Mouse (Mus musculus): ENCODE measurements around the gene Popdc2. TPM values are rescaled to one million over a fixed set of nuclear protein-coding genes. Genes with fewer than 3 reads are reported as not detected.

The Popdc2 gene
- polyA plus RNA-seq, 1 experiment, result 0.81 TPM

DNA sequence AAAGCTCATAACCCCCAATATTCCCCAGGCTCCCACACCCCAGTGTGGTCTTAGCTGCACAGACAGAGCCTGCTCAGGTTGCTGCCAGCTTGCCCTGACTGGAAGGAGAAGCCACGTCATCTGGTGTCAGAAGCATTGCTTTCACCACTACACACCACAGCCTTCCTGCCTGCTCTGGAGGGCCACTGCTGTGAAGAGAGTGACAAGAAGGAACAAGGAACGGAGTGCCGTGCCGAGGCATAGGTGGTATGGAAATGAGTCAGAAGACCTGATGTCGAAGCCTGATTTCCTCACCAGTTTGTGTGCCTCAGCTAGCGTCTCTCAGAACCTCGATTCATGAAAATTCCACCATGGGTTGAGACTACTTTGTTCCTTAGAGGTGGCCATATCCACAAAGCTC, 41.6 kb downstream of the Popdc2 start:
- Histone ChIP-seq H3K27ac (ENCODE audit: insufficient read depth, low read length) (no peak overlapping the region), H3K4me1 (ENCODE audit: control insufficient read depth, insufficient read depth, low read length) (0 out of 2 replicates have a peak, but pooled peaks cover 2% of the 10 kb centered on the region), H3K4me3 (ENCODE audit: insufficient read depth, low read length) (no peak overlapping the region)
- TF ChIP-seq CTCF (IDR thresholded peaks at IDR 0.05; ENCODE audit: extremely low read depth, insufficient read depth, low read length) (no peak), POLR2A (IDR thresholded peaks at IDR 0.05; ENCODE audit: extremely low read depth, insufficient read depth, low read length) (no peak)

DNA sequence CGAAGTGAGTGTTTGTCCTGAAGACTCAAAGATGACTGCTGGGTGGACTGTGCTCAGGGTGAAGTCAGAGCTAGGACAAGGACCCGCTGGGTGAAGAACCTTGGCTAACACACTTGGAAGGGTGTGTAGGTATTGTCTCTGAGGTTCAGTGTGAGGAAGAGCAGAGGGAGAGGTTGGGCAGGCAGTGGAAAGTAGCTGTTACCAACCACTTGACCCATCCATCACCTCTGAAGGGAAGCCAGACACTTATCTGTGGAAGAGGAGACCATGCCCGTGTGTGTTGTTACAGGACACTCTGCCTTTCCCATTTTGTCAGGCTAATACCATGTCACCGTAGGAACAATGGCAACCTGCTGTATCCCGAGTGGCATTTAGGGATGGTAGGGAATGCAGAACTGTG, 44.3 kb downstream of the Popdc2 start:
- TF ChIP-seq CTCF (IDR thresholded peaks at IDR 0.05; ENCODE audit: extremely low read depth, insufficient read depth, low read length) (no peak), POLR2A (IDR thresholded peaks at IDR 0.05; ENCODE audit: extremely low read depth, insufficient read depth, low read length) (no peak)
- Histone ChIP-seq H3K27ac (ENCODE audit: insufficient read depth, low read length) (no peak overlapping the region), H3K4me3 (ENCODE audit: insufficient read depth, low read length) (no peak overlapping the region), H3K4me1 (ENCODE audit: control insufficient read depth, insufficient read depth, low read length) (no peaks in the 10 kb centered on the region)

DNA sequence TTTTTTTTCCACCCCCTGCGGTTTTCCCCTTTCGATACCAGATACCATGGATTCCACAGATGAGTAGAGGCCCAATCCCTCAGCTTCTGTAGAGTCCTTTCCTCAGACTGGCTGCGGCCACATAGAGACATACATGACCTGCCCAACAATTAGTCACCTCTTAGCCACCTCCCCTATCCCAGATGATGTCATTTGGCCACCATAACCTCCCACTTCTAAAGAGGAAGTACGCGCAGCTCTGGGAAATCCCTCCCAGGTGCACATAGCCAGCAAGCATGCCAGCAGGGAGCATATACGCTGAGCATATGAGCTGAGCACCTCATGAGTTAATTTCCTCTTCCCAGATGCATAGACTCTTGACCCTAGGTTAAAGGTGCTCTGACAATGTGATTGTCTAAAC, 44.7 kb downstream of the Popdc2 start:
- Histone ChIP-seq H3K27ac (ENCODE audit: insufficient read depth, low read length) (no peak overlapping the region), H3K4me1 (ENCODE audit: control insufficient read depth, insufficient read depth, low read length) (no peaks in the 10 kb centered on the region), H3K4me3 (ENCODE audit: insufficient read depth, low read length) (no peak overlapping the region)
- TF ChIP-seq POLR2A (IDR thresholded peaks at IDR 0.05; ENCODE audit: extremely low read depth, insufficient read depth, low read length), result no peak
- no peak for TF ChIP-seq CTCF (IDR thresholded peaks at IDR 0.05; ENCODE audit: extremely low read depth, insufficient read depth, low read length)

DNA sequence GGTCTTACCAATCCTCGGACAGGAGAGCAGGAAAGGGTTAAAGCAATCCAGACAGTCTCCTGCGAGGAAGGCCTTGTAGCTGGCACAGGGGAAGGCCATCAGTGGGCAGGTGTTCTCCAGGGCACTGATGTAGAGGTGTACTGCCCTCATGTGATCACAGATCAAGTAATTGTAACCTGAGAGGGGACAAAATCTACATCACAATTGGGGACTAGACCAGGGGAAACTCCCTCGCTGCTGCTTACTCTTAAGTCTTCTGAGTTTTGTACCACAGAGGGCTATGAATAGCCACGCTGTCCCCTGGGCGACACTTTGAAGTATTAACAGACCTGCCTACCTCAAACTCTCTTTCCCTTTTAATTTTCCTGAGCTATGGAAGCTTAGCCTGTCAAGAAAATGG, 45.6 kb downstream of the Popdc2 start:
- Histone ChIP-seq H3K4me1 (ENCODE audit: control insufficient read depth, insufficient read depth, low read length) (no peaks in the 10 kb centered on the region), H3K27ac (ENCODE audit: insufficient read depth, low read length) (no peak overlapping the region), H3K4me3 (ENCODE audit: insufficient read depth, low read length) (no peak overlapping the region)
- TF ChIP-seq CTCF (IDR thresholded peaks at IDR 0.05; ENCODE audit: extremely low read depth, insufficient read depth, low read length) (no peak), POLR2A (IDR thresholded peaks at IDR 0.05; ENCODE audit: extremely low read depth, insufficient read depth, low read length) (no peak)

DNA sequence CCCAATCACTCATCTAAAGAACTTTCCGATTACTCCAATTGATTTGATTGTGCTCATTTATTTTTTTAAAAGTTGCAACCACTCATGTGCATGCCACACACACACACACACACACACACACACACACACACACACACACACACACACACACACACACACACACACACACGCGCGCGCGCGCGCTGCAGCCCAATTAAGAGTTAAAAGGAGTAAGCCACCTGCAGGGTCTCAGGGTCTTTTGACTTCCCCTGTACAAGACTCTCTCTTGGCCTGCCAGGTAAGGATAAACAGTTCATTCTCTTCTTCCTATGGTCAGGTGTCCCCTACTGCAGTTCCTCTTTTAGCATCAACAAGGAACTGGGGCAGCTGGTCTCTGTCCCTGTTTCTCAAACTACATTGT, 46.4 kb downstream of the Popdc2 start:
- Histone ChIP-seq H3K4me1 (ENCODE audit: control insufficient read depth, insufficient read depth, low read length) (no peaks in the 10 kb centered on the region), H3K4me3 (ENCODE audit: insufficient read depth, low read length) (no peak overlapping the region), H3K27ac (ENCODE audit: insufficient read depth, low read length) (no peak overlapping the region)
- TF ChIP-seq POLR2A (IDR thresholded peaks at IDR 0.05; ENCODE audit: extremely low read depth, insufficient read depth, low read length) (no peak), CTCF (IDR thresholded peaks at IDR 0.05; ENCODE audit: extremely low read depth, insufficient read depth, low read length) (no peak)

DNA sequence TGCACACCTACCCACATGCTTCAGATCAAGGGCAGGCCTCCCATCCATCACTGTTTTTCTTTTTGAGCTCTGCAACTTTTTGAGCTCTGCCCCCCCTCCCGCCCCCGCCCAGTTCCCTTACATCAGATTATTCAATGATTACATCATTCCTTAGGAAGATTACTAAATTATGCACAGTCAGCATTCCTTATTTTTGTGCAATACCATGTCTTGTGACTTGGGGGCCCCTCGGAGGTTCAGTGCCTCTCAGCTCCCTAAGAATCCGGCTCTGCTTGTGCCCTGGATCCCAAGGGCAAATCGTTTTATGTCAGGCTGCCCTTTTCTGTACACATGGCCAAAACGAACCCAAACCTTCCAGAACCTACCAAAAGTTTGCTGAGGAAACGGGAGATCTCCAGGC, 52.9 kb downstream of the Popdc2 start:
- no peak overlapping the region for H3K27ac ChIP-seq (ENCODE audit: insufficient read depth, low read length)
- TF ChIP-seq CTCF (IDR thresholded peaks at IDR 0.05; ENCODE audit: extremely low read depth, insufficient read depth, low read length) (no peak), POLR2A (IDR thresholded peaks at IDR 0.05; ENCODE audit: extremely low read depth, insufficient read depth, low read length) (no peak)
- no peaks in the 10 kb centered on the region for H3K4me1 ChIP-seq (ENCODE audit: control insufficient read depth, insufficient read depth, low read length)
- H3K4me3 ChIP-seq (ENCODE audit: insufficient read depth, low read length), result no peak overlapping the region

DNA sequence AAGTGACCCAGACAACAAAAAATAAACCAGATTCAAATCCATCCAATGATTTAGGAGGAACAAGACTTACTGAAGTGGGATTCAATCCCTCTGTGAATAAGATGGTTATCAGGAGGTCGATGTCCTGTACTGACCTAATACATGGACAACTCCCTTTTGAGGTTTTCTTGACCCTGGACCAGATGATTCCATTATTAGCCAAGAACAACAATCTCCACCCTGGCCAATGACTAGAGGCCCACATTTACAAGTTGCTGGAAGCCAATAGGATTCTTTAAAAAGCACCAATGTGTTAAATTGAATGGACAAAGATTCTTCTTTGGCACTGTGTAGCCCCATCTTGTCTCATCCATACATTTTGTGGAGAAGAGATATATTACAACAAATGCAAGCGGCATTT, 63.4 kb downstream of the Popdc2 start:
- Histone ChIP-seq H3K4me1 (ENCODE audit: control insufficient read depth, insufficient read depth, low read length) (no peaks in the 10 kb centered on the region), H3K4me3 (ENCODE audit: insufficient read depth, low read length) (no peak overlapping the region)
- TF ChIP-seq CTCF (IDR thresholded peaks at IDR 0.05; ENCODE audit: extremely low read depth, insufficient read depth, low read length) (no peak), POLR2A (IDR thresholded peaks at IDR 0.05; ENCODE audit: extremely low read depth, insufficient read depth, low read length) (no peak)

DNA sequence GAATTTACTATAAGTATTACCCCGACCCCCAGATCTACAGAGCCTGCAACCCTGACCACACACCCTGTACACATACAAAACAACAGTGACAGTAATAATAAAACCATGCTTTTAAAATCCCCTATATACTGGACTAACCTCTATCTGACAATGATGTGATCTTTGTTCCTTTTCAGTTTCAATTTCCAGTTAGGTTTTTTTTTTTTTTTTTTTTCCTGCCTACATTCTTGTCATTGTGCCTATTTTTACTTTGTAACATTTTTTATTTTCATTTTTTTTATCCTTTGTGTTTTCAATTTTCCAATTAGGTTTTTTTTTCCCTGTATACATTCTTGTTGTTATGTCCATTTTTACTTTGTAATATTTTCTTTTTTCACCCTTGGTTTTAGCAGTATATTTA, 63.8 kb downstream of the Popdc2 start:
- Histone ChIP-seq H3K27ac (ENCODE audit: insufficient read depth, low read length) (no peak overlapping the region), H3K4me1 (ENCODE audit: control insufficient read depth, insufficient read depth, low read length) (no peaks in the 10 kb centered on the region), H3K4me3 (ENCODE audit: insufficient read depth, low read length) (no peak overlapping the region)
- no peak for TF ChIP-seq CTCF (IDR thresholded peaks at IDR 0.05; ENCODE audit: extremely low read depth, insufficient read depth, low read length)
- TF ChIP-seq POLR2A (IDR thresholded peaks at IDR 0.05; ENCODE audit: extremely low read depth, insufficient read depth, low read length), result no peak

More for the DNA sequence above, 63.4 kb downstream of the Popdc2 start:
- no peak overlapping the region for H3K27ac ChIP-seq (ENCODE audit: insufficient read depth, low read length)

Other genes with a start within 250 kb of the Popdc2 start
- not detected in 2 replicates for gene Nr1i2, start 67.4 kb upstream of the Popdc2 start, polyA plus RNA-seq (2012; rRNA removed)
- 0.96 and 1.2 TPM in 2 replicates for gene Maats1, start 20.1 kb upstream of the Popdc2 start, polyA plus RNA-seq (2012; rRNA removed)
- 235 and 239 TPM in 2 replicates for gene Cox17, start 15.2 kb upstream of the Popdc2 start, polyA plus RNA-seq (2012; rRNA removed)
- not detected in 2 replicates for gene Gm21987, start 15.2 kb upstream of the Popdc2 start, polyA plus RNA-seq (2012; rRNA removed)
- 2.2 and 2.3 TPM in 2 replicates for gene Pla1a, start 70.9 kb downstream of the Popdc2 start, polyA plus RNA-seq (2012; rRNA removed)
- 61.2 and 61.3 TPM in 2 replicates for gene Adprh, start 90.5 kb downstream of the Popdc2 start, polyA plus RNA-seq (2012; rRNA removed)
- gene Cd80, start 93.4 kb downstream of the Popdc2 start, polyA plus RNA-seq (2012; rRNA removed), result 0.61 and 0.79 TPM in 2 replicates
- 16.2 and 16.8 TPM in 2 replicates for gene Timmdc1, start 160.5 kb downstream of the Popdc2 start, polyA plus RNA-seq (2012; rRNA removed)
- 56.6 and 59.7 TPM in 2 replicates for gene Poglut1, start 188.0 kb downstream of the Popdc2 start, polyA plus RNA-seq (2012; rRNA removed)
- 39.9 and 46.2 TPM in 2 replicates for gene Tmem39a, start 196.5 kb downstream of the Popdc2 start, polyA plus RNA-seq (2012; rRNA removed)